Mouse (Mus musculus): ENCODE data around the gene Cryl1. TPM values are rescaled to one million over a fixed set of nuclear protein-coding genes. Genes with fewer than 3 reads are reported as not detected.

The Cryl1 gene
- total RNA-seq, 2 experiments from 2014 or later, result 18.2 to 22.8 TPM

GRCm38 (mm10) chr14:57246575-57246974 lies 151.8 kb downstream of the Cryl1 start:
- ATAC-seq (replicated peaks; ENCODE audit: poor library complexity), result no peak

DNA sequence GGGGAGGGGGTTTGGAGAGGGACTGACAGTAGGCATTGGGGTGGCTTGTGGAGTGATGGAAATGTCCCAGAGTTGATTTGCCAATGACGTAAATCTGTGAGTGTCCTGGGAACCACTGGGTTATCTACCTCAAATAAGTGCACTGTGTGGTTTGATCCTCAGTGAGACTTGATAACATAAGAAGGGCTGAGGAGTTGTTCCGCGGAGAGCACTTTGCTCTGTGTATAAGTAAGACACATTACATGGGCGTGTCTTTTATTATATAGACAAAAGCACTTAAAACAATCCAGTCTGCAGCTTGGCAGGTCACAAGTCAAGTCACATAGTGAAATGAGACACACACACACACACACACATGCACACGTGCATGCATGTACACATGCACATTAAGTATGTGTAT lies 155.4 kb downstream of the Cryl1 start:
- ATAC-seq (replicated peaks; ENCODE audit: poor library complexity), result no peak

GRCm38 (mm10) chr14:57235276-57235675 lies 163.1 kb downstream of the Cryl1 start:
- no peak for ATAC-seq (replicated peaks; ENCODE audit: poor library complexity)

DNA sequence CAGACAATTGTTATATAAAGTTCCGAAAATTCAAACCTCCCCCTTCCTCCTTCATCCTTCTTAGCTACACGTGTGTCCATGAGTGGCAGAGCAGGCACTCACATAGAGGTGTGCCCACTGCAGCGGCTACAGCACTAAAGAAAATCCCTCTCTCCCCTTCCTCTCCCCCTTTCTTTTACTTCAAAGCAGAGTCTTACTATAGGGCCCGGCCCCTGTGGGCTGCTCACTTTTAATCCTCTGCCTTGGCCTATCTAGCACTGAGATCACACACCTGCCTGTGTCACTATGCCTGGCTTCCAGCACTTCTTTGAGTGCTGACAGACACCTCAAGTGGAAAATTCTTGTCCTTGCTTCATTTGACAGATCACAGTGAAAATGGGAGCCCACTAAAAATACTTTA lies 163.6 kb downstream of the Cryl1 start:
- no peak for ATAC-seq (replicated peaks; ENCODE audit: poor library complexity)

GRCm38 (mm10) chr14:57230264-57231015 lies 167.9 kb downstream of the Cryl1 start:
- ATAC-seq (replicated peaks; ENCODE audit: poor library complexity), result no peak

Other genes with a start within 250 kb of the Cryl1 start
- 6.9 and 8.6 TPM in 2 replicates for gene Ift88, start 25.5 kb upstream of the Cryl1 start, total RNA-seq (2015)
- gene Ift88, start 25.5 kb upstream of the Cryl1 start, total RNA-seq (2017), result 6.6 and 15.0 TPM in 2 replicates
- not detected in 2 replicates for gene Il17d, start 126.2 kb upstream of the Cryl1 start, total RNA-seq (2015)
- 0.17 TPM in 1 of 2 replicates, not detected in the other for gene Il17d, start 126.2 kb upstream of the Cryl1 start, total RNA-seq (2017)
- gene Eef1akmt1, start 173.1 kb upstream of the Cryl1 start, total RNA-seq (2015), result 43.6 and 49.5 TPM in 2 replicates
- 14.0 and 24.2 TPM in 2 replicates for gene Eef1akmt1, start 173.1 kb upstream of the Cryl1 start, total RNA-seq (2017)